Mouse (Mus musculus): ENCODE results near the gene Pop5.

The Pop5 gene

GRCm38 (mm10) chr5:115266787-115267468, 31.3 kb downstream of the Pop5 start:
- no peak for DNase-seq

- DNase-seq = no peak
Observed at GRCm38 (mm10) chr5:115267469-115268045, 31.9 kb downstream of the Pop5 start.

GRCm38 (mm10) chr5:115268266-115268665, 32.6 kb downstream of the Pop5 start:
- no peak for DNase-seq

GRCm38 (mm10) chr5:115269969-115270368, 34.3 kb downstream of the Pop5 start:
- no peak for DNase-seq

- peak; percentile 38 to 46 for DNase-seq
Observed at GRCm38 (mm10) chr5:115271931-115272811, 36.5 kb downstream of the Pop5 start.

GRCm38 (mm10) chr5:115272812-115273548, 37.3 kb downstream of the Pop5 start, which contains the start of gene Rnf10:
TSS of gene Rnf10 (minus strand) at chr5:115272898.
- peak; percentile 98 to 99 for DNase-seq

- DNase-seq = no peak
Observed at GRCm38 (mm10) chr5:115273549-115274135, 38.0 kb downstream of the Pop5 start.

GRCm38 (mm10) chr5:115274353-115274752, 38.7 kb downstream of the Pop5 start:
- DNase-seq = no peak

GRCm38 (mm10) chr5:115274771-115275170, 39.1 kb downstream of the Pop5 start:
- no peak for DNase-seq

GRCm38 (mm10) chr5:115275998-115276397, 40.4 kb downstream of the Pop5 start:
- peak; percentile 55 to 68 for DNase-seq

GRCm38 (mm10) chr5:115278053-115278452, 42.4 kb downstream of the Pop5 start:
- DNase-seq = no peak

GRCm38 (mm10) chr5:115278785-115279184, 43.1 kb downstream of the Pop5 start:
- DNase-seq = no peak

- peak; percentile 89 to 90 for DNase-seq
Observed at GRCm38 (mm10) chr5:115279226-115280049, 43.8 kb downstream of the Pop5 start, which contains the start of gene Coq5. TSS of gene Coq5 (plus strand) at chr5:115279666.

GRCm38 (mm10) chr5:115280050-115280687, 44.5 kb downstream of the Pop5 start:
- peak in 1 of 2 experiments; percentile 51 for DNase-seq

GRCm38 (mm10) chr5:115284735-115285134, 49.1 kb downstream of the Pop5 start:
- peak; percentile 19 to 20 for DNase-seq

- DNase-seq = peak; percentile 39 to 51
Observed at GRCm38 (mm10) chr5:115294173-115294572, 58.5 kb downstream of the Pop5 start.
